7 mouse cellular contexts compared by ENCODE assay signal in genomic region chr15:80799634-80800137, GRCm38 (mm10).
DNase-seq lines count a peak whose midpoint lies in the region; ATAC-seq lines count a peak whose summit lies in the region.

No protein-coding gene starts in this region.

- ATAC-seq in heart, embryonic 13.5 days (ENCODE audit: extremely low read depth, insufficient number of reproducible peaks, low FRiP score, low TSS enrichment): no peak

- no peaks in the 10 kb centered on the region for H3K9me3 ChIP-seq in heart, embryonic 13.5 days

- 3% methylated on average over 10 of the region's 10 CpGs for WGBS in heart, embryonic 13.5 days

- peak overlapping the region; percentile 94 for H3K27ac ChIP-seq in heart, embryonic 13.5 days (replicated peaks)

- peak overlapping the region; percentile 89 for H3K9ac ChIP-seq in heart, embryonic 13.5 days

- H3K36me3 ChIP-seq in heart, embryonic 13.5 days: no peaks in the 10 kb centered on the region

- H3K27me3 ChIP-seq in heart, embryonic 13.5 days (replicated peaks): no peaks in the 10 kb centered on the region

- peak overlapping the region; percentile 72 for H3K4me2 ChIP-seq in heart, embryonic 13.5 days

- peaks cover 57% of the 10 kb centered on the region for H3K4me1 ChIP-seq in heart, embryonic 13.5 days

- peak overlapping the region; percentile 68 for H3K4me3 ChIP-seq in heart, embryonic 13.5 days

- peak; percentile 76 for DNase-seq in CD4-positive helper T cell, adult 2 months (ENCODE audit: low read depth, low spot score)
- DNase-seq in R1 (ENCODE audit: low read depth, low spot score): peak; percentile 59
- DNase-seq in embryo, embryonic 11 days: peak; percentile 87
- DNase-seq in kidney, postnatal 36 days: peak; percentile 40 to 47
- peak; percentile 65 for DNase-seq in lung, postnatal 10 days
- DNase-seq in right cerebral cortex, postnatal 14 days: peak; percentile 21

Comparison
In these comparisons a context has a peak if more than half of its experiments do, and no peak if none do; other contexts are left out.
1. DNase-seq: peak in every context shown above with its lines; median percentile 87 in embryo, embryonic 11 days; 76 in CD4-positive helper T cell, adult 2 months; 65 in lung, postnatal 10 days; 59 in R1; 44 in kidney, postnatal 36 days; 21 in right cerebral cortex, postnatal 14 days.